Mouse (Mus musculus) forebrain, embryonic 15.5 days (tissue): ENCODE measurements at regions not wholly inside any gene's neighbourhood (a gene's known extent, or its start where the extent isn't known, plus 50 kb on each side); places are given as distances from the start of the nearest gene placed in this dataset.

Source experiments
- ATAC-seq: fragments of 200-750 bp; cut with Nextera tagmentation; replicated peaks from 2 replicates; pipeline ENCODE4 v1.8.0; 2017; ENCODE audit warnings: mild to moderate bottlenecking, moderate TSS enrichment, moderate library complexity
- H3K27ac ChIP-seq: fragments of 300-500 bp; sonication (generic); replicated peaks from 2 replicates; pipeline ENCODE4 v1.5.1; 2015; ENCODE audit warnings: mild to moderate bottlenecking, inconsistent platforms
- H3K27me3 ChIP-seq: fragments of 300-500 bp; sonication (generic); 2 replicates; pipeline ENCODE4 v1.6.1; 2015; ENCODE audit warnings: inconsistent platforms
- H3K36me3 ChIP-seq: fragments of 300-500 bp; sonication (generic); 2 replicates; pipeline ENCODE4 v1.6.1; 2015; ENCODE audit warnings: mild to moderate bottlenecking, inconsistent platforms
- H3K4me1 ChIP-seq: fragments of 300-500 bp; sonication (generic); 2 replicates; pipeline ENCODE4 v1.6.1; 2015; ENCODE audit warnings: inconsistent platforms
- H3K4me2 ChIP-seq: fragments of 300-500 bp; sonication (generic); replicated peaks from 2 replicates; pipeline ENCODE4 v1.6.1; 2015; ENCODE audit warnings: mild to moderate bottlenecking, inconsistent platforms
- H3K4me3 ChIP-seq: fragments of 300-500 bp; sonication (generic); 2 replicates; pipeline ENCODE4 v1.5.1; 2015; ENCODE audit warnings: mild to moderate bottlenecking, inconsistent platforms
- H3K9ac ChIP-seq: fragments of 300-500 bp; sonication (generic); replicated peaks from 2 replicates; pipeline ENCODE4 v1.6.1; 2015; ENCODE audit warnings: mild to moderate bottlenecking, inconsistent platforms
- H3K9me3 ChIP-seq: fragments of 300-500 bp; sonication (generic); 2 replicates; pipeline ENCODE4 v1.6.1; 2016; ENCODE audit warnings: inconsistent platforms
- WGBS: fragments of 180-500 bp; shearing (Covaris S2); methylation state at CpG from one replicate; pipeline ENCODE4 v1.1.7; 2015; ENCODE audit warnings: mixed read lengths; 5-methylcytosine and 5-hydroxymethylcytosine counted together

DNA sequence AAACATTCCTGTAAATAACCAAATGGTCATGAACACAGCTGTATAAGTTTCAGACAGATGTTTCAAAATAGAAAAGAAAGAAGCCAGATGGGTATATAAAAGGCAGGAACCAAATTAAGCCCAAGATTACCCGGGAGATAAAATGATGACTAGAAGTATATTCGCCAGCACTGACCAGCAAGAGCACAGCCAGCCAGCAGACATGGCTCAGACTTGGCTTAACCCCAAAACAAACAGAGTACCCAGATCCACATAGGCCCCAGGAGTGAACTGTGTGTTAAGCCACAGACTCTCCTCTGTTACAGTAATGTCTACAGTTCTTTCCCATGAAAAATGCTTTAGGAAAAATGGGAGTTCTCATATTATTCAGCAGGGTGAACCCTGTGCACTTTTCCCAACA is 123.2 kb downstream of the Atp6ap1l start:
- Histone ChIP-seq H3K9ac (no peak overlapping the region), H3K4me3 (no peak overlapping the region), H3K9me3 (no peaks in the 10 kb centered on the region), H3K27ac (no peak overlapping the region), H3K4me2 (no peak overlapping the region), H3K4me1 (no peaks in the 10 kb centered on the region), H3K27me3 (no peaks in the 10 kb centered on the region), H3K36me3 (no peaks in the 10 kb centered on the region)
- no peak for ATAC-seq
- WGBS = 91% methylated on average over 2 of the region's 2 CpGs

DNA sequence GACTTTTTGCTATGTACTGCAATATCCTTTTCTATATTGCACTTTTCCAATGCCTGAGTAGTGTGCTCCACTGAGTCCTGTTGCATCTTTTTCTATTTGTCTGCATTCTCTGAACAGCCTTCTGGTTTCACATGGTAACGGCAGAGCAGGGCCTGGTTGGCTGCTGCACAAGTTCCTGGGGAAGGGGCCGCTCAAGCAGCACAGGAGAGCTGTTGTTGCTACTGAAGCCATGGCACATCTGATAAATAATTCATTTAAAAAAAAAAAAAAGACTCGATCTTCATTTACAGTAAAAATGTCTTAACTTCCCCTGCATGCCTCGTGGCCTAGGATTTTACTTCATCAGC is 127.2 kb downstream of the Atp6ap1l start:
- H3K27me3 ChIP-seq = no peaks in the 10 kb centered on the region
- H3K9ac ChIP-seq = no peak overlapping the region
- no peak overlapping the region for H3K27ac ChIP-seq
- no peaks in the 10 kb centered on the region for H3K36me3 ChIP-seq
- H3K9me3 ChIP-seq = no peaks in the 10 kb centered on the region
- no peaks in the 10 kb centered on the region for H3K4me1 ChIP-seq
- H3K4me2 ChIP-seq = no peak overlapping the region
- WGBS = 44% methylated on average over 4 of the region's 4 CpGs
- H3K4me3 ChIP-seq = no peak overlapping the region
- peak; percentile 75 for ATAC-seq

DNA sequence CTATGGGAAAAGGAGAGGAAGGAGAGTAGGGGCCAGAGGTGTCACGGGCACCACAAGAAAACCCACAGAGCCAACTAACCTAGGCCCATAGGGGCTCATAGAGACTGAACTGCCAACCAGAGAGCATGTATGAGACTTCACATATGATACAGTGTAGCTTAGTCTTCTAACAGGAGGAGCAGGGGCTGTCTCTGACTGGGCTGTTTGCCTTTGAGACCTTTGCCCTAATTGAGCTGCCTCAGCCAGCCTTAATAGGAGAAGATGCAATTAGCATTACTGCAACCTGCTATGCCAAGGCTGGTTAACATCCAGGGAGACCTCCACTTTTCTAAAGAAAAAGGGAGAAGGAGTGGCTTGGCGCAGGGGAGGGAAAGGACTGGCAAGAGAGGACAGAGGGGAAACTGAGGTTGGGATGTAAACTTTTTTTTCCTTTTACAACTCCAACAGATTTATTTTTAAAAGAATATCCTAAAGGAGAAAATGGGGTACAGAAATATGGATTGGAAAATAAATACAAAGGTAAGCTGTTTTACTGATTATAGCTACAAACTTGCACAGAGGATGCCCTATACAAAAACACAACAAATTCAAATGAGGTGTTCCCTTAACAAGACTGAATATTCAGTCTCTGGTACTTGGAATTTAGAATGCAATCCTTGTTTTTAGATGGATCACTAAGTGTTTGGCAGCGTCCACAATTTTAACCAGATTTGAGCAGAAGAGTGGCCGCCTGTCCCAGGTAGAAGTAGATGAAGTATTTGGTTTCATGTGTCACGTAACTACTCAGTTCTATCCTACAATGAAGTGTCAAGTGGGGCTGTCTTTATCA is 127.8 kb downstream of the Atp6ap1l start:
- WGBS = 86% methylated on average over 5 of the region's 5 CpGs
- Histone ChIP-seq H3K27me3 (no peaks in the 10 kb centered on the region), H3K27ac (no peak overlapping the region), H3K4me1 (no peaks in the 10 kb centered on the region), H3K36me3 (no peaks in the 10 kb centered on the region), H3K4me2 (no peak overlapping the region), H3K9ac (no peak overlapping the region), H3K9me3 (no peaks in the 10 kb centered on the region), H3K4me3 (no peak overlapping the region)
- ATAC-seq = peak; percentile 38; the same call in 1 of the 2 replicates

DNA sequence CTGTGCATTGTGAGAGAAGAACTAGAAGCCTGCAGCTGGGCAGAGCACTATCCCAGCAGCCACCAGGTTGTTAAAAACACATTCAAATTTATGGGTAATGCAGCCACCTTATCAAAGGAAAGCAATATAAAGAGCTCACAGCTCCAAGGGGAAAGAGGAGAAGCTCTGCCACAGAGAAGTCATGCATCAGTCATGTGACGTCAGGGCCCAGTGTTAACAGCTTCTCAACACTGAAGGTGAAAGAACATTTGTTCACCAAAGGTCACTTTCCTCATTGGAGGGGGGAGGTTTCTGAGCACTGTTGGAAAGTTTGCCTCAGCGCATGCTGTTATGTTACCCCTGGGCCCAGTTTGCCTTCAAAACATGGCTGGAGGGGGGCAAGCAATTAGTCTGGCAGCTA is 143.0 kb downstream of the Atp6ap1l start:
- no peaks in the 10 kb centered on the region for H3K36me3 ChIP-seq
- H3K9me3 ChIP-seq = no peaks in the 10 kb centered on the region
- 42% methylated on average over 2 of the region's 2 CpGs for WGBS
- H3K4me1 ChIP-seq = no peaks in the 10 kb centered on the region
- no peak overlapping the region for H3K4me2 ChIP-seq
- H3K27ac ChIP-seq = no peak overlapping the region
- ATAC-seq = no peak
- no peak overlapping the region for H3K4me3 ChIP-seq
- no peak overlapping the region for H3K9ac ChIP-seq
- H3K27me3 ChIP-seq = no peaks in the 10 kb centered on the region

DNA sequence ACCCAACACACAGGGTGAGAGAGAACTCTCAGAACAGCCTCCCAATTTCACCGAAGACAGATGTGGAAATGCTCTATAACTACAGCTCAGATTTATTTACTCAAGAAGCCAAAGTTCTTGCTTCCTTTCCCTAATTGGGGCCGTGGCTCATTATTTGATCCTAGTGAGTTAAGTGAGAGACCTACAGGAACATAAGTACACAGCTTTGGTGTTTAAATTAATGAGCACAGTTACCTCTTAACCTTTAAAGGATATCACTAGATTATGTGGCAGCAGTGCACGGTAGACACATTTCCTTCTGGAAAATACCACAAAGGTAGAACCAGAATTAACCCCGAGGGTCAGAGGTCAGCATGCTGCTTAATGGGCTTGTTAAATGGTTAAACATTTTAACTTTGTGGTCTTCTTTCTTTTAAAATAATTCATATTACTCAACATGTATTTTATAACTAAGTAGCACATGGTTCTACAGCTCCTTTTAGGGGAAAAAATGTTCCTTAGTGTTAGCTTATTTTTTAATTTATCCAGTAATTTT is 144.6 kb downstream of the Atp6ap1l start:
- H3K9me3 ChIP-seq = no peaks in the 10 kb centered on the region
- H3K9ac ChIP-seq = no peak overlapping the region
- no peak for ATAC-seq
- H3K4me1 ChIP-seq = no peaks in the 10 kb centered on the region
- 72% methylated on average over 4 of the region's 4 CpGs for WGBS
- no peaks in the 10 kb centered on the region for H3K27me3 ChIP-seq
- no peak overlapping the region for H3K27ac ChIP-seq
- no peak overlapping the region for H3K4me3 ChIP-seq
- H3K36me3 ChIP-seq = no peaks in the 10 kb centered on the region
- H3K4me2 ChIP-seq = no peak overlapping the region

DNA sequence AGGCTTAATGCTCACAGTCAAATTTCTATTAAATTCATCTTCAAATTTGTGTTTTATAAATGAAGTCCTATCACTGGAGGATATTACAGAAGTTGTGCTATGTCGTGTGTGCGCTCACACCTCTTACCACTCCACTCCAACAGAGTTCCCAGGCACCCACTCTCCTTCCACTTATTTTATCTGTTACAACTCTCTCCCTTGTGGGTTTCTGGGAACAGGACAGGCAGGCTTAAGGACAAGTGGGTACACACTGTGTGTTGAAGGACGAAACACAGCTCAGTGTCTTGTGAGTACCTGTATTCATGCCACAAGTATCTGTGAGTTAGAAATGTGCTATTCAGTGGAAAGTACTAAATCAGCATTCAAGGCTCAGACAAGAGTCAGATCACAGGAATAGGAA is 150.7 kb downstream of the Atp6ap1l start:
- no peak overlapping the region for H3K9ac ChIP-seq
- no peaks in the 10 kb centered on the region for H3K36me3 ChIP-seq
- H3K27ac ChIP-seq = no peak overlapping the region
- H3K4me2 ChIP-seq = no peak overlapping the region
- no peaks in the 10 kb centered on the region for H3K27me3 ChIP-seq
- H3K4me3 ChIP-seq = no peak overlapping the region
- no peaks in the 10 kb centered on the region for H3K4me1 ChIP-seq
- no peak for ATAC-seq
- 94% methylated on average over 3 of the region's 3 CpGs for WGBS
- no peaks in the 10 kb centered on the region for H3K9me3 ChIP-seq

DNA sequence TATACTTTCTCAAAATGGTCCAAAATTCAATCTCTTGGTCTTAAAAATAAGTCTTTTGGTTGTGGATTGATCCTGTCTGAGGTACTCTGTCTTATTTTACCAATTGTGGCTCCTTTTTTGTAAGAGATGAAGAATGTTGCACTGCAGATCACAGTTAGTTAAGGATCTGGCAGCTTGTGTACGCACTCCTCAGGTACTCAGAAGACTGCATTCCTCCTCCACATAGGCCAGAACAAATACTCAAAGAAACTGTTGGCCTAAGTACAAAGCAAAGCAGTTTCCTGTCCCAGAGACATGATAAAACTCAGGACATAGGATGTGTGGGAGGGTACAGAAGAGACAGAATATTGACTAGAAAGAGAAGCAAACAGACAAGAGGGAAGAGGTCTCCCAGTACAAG is 155.4 kb downstream of the Atp6ap1l start:
- Histone ChIP-seq H3K4me3 (no peak overlapping the region), H3K27ac (no peak overlapping the region), H3K4me1 (no peaks in the 10 kb centered on the region), H3K36me3 (no peaks in the 10 kb centered on the region), H3K9me3 (no peaks in the 10 kb centered on the region), H3K27me3 (no peaks in the 10 kb centered on the region), H3K4me2 (no peak overlapping the region), H3K9ac (no peak overlapping the region)
- WGBS = 83% methylated on average over 1 of the region's 1 CpGs
- ATAC-seq = no peak

DNA sequence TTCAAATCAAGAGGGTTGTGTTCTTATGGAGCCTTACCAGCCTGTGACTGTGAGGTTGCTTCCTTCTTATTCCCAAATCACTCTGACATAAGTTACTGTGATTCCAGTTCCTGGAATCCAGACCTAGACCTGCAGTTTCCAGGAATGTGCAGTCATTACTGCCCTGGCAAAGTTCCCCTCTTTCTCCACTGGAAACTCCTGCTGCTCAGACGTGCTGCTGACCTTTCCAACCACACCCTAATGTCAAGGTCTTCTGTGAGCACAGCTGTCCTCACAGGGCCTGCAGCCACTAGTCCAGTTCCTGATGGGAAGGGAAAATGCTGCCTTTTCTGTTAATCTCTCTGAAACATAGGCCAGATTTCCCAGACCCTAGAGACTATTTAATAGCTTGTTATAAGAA is 160.1 kb downstream of the Atp6ap1l start:
- no peaks in the 10 kb centered on the region for H3K9me3 ChIP-seq
- no peak overlapping the region for H3K27ac ChIP-seq
- H3K4me3 ChIP-seq = no peak overlapping the region
- H3K4me2 ChIP-seq = no peak overlapping the region
- H3K4me1 ChIP-seq = no peaks in the 10 kb centered on the region
- 55% methylated on average over 1 of the region's 1 CpGs for WGBS
- no peak for ATAC-seq
- H3K9ac ChIP-seq = no peak overlapping the region
- no peaks in the 10 kb centered on the region for H3K27me3 ChIP-seq
- H3K36me3 ChIP-seq = no peaks in the 10 kb centered on the region

DNA sequence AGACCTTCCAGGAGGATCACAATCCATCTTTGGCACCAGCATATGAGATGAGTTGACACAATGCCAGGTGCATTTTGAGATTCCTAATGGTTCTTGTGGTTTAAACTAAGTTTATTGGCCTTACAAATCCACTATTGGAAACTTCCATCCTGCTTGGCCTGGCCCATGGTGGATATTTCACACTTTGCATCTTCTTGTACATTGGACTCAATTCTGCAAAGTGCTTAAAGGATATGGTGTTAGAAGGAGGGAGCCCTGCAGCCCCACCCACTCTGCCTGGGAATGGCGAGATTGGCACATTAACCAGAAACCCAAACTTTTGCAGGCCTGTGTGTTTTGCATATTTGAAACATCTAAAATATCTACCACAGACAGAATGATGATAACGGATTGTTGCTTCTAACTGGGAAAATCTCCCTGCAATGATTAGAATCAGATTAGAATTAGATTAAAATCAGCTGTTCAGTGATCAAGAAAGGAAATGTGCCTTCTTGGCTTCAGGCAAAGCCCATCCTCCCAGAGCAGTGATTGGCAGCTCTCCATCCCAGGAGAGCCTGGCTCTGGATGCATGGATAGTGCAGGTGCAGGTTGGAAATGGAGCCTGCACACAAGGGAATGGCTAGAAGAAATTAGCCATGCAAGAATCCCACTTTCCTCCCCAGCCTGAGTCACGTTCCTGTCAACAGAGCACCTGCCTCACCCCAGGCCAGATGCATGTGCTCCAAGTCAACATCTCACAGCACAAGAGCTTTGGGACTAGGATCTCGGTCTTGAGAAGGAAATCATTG is 162.3 kb downstream of the Atp6ap1l start:
- no peak overlapping the region for H3K4me3 ChIP-seq
- H3K27me3 ChIP-seq = no peaks in the 10 kb centered on the region
- 79% methylated on average over 4 of the region's 4 CpGs for WGBS
- H3K4me2 ChIP-seq = no peak overlapping the region
- no peaks in the 10 kb centered on the region for H3K9me3 ChIP-seq
- H3K36me3 ChIP-seq = no peaks in the 10 kb centered on the region
- H3K4me1 ChIP-seq = no peaks in the 10 kb centered on the region
- no peak for ATAC-seq
- no peak overlapping the region for H3K9ac ChIP-seq
- no peak overlapping the region for H3K27ac ChIP-seq

DNA sequence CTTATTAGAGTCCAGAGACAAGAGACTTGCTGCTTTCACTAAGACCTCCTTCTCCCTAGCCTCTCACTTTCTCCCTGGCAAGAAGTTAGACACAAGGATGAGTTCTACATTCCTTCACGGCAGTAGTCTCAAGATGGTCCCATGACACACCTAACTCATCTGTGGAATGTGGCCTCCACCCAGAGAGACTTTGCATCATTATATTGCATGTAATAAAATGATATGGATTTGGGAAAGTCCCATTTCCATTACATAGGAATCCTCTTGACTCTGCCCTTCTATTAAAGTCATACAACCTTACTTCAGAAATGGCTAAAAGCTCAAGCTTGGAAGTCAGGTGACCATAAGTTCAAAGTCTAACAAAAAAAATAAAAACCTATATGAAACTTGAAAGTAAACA is 165.4 kb downstream of the Atp6ap1l start:
- H3K9ac ChIP-seq = no peak overlapping the region
- H3K27ac ChIP-seq = no peak overlapping the region
- ATAC-seq = no peak
- H3K27me3 ChIP-seq = no peaks in the 10 kb centered on the region
- H3K4me2 ChIP-seq = no peak overlapping the region
- H3K4me3 ChIP-seq = no peak overlapping the region
- 86% methylated on average over 1 of the region's 1 CpGs for WGBS
- H3K9me3 ChIP-seq = no peaks in the 10 kb centered on the region
- no peaks in the 10 kb centered on the region for H3K4me1 ChIP-seq
- no peaks in the 10 kb centered on the region for H3K36me3 ChIP-seq

DNA sequence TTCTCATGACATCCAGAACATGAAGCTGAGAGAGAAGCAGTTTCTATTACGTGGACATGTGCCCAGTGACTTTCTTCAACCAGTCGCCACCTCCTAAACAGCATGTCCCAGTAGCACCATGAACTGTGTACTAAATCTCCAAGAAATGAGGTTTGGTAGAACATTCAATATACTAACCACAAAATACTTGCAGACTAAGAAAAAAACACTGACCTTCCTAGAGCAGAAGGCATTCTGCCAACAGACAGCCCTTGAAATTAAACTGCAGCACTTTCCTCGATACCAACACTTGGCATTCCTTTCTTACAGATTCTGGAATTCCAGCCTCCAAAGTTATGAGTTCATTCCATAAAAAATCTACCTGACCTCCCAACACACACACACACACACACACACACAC is 166.6 kb downstream of the Atp6ap1l start:
- ATAC-seq = no peak
- WGBS = 81% methylated on average over 3 of the region's 3 CpGs

DNA sequence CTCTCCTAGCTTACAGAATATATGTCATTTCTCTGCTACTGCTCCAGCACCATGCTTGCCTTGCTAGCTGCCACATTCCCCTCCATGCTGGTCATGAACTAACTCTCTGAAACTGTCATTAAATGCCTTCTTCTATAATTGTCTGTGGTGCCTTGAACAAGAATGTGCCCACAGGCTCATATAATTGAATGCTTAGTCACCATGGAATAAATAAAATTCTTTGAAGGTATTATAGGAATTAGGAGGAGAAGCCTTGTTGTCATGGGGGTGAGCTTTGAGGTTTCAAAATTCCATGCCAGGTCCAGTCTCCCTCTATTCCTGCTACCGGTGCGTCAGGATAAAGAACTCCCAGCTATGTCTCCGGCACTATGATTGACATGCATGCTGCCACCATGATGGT is 171.9 kb downstream of the Atp6ap1l start:
- H3K4me3 ChIP-seq = no peak overlapping the region
- H3K4me2 ChIP-seq = no peak overlapping the region
- H3K27ac ChIP-seq = no peak overlapping the region
- ATAC-seq = no peak
- H3K4me1 ChIP-seq = no peaks in the 10 kb centered on the region
- no peak overlapping the region for H3K9ac ChIP-seq
- H3K27me3 ChIP-seq = no peaks in the 10 kb centered on the region
- WGBS = 92% methylated on average over 3 of the region's 3 CpGs
- no peaks in the 10 kb centered on the region for H3K9me3 ChIP-seq
- no peaks in the 10 kb centered on the region for H3K36me3 ChIP-seq

More for the DNA sequence above, 166.6 kb downstream of the Atp6ap1l start:
- no peak overlapping the region for H3K9ac ChIP-seq
- no peaks in the 10 kb centered on the region for H3K9me3 ChIP-seq
- H3K27me3 ChIP-seq = no peaks in the 10 kb centered on the region
- H3K4me1 ChIP-seq = no peaks in the 10 kb centered on the region
- H3K27ac ChIP-seq = no peak overlapping the region
- no peak overlapping the region for H3K4me3 ChIP-seq
- no peak overlapping the region for H3K4me2 ChIP-seq
- no peaks in the 10 kb centered on the region for H3K36me3 ChIP-seq
